Mouse (Mus musculus) small intestine, adult 2 months (tissue): ENCODE results near the gene Oosp1.

Experiments used
- CTCF ChIP-seq: fragments of 200-500 bp; IDR thresholded peaks from 2 replicates; pipeline ENCODE4 v1.5.1; 2012; ENCODE audit warnings: low read depth, mild to moderate bottlenecking, control low read depth, inconsistent platforms, low read length, moderate library complexity, mixed read lengths; ENCODE audit not compliant: insufficient replicate concordance, insufficient read length; ENCODE audit errors: extremely low read depth
- POLR2A ChIP-seq: fragments of 200-500 bp; IDR thresholded peaks from 2 replicates; pipeline ENCODE4 v1.6.1; 2012; ENCODE audit warnings: low read depth, mild to moderate bottlenecking, control low read depth, inconsistent platforms, low read length, moderate library complexity

GRCm38 (mm10) chr19:11617983-11618382 lies 73.0 kb downstream of the Oosp1 start:
- TF ChIP-seq CTCF (no peak), POLR2A (no peak)
